Mouse (Mus musculus): Measurements from ENCODE around the gene Pclo.

DNA sequence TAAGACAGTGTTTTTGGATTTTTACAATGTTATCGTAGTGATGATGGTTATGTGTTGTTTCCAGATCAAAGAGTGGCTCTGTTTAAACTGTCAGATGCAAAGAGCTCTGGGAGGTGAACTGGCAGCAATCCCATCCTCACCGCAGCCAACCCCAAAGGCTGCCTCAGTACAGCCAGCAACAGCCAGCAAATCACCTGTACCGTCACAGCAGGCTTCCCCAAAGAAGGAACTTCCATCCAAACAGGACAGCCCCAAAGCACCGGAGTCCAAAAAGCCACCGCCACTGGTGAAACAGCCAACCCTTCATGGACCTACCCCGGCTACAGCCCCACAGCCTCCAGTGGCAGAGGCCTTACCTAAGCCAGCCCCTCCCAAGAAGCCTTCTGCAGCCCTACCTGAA lies 24.6 kb downstream of the Pclo start:
- no peak for TF ChIP-seq CTCF (IDR thresholded peaks at IDR 0.05; ENCODE audit: low read depth)
- no peak for TF ChIP-seq EP300 (optimal IDR thresholded peaks at IDR 0.05)
